Mouse (Mus musculus): ENCODE measurements around the gene Atf4.

Gene Atf4

GRCm38 (mm10) chr15:80249672-80250071, 5.3 kb upstream of the Atf4 start:
- no peak for DNase-seq (ENCODE audit: low spot score in 2 of 2)

GRCm38 (mm10) chr15:80250586-80250985, 4.4 kb upstream of the Atf4 start:
- no peak for DNase-seq (ENCODE audit: low spot score in 2 of 2)

GRCm38 (mm10) chr15:80253530-80253929, 1.5 kb upstream of the Atf4 start:
- DNase-seq (ENCODE audit: low spot score in 2 of 2), result no peak

GRCm38 (mm10) chr15:80254207-80254606, 777 bp upstream of the Atf4 start:
- peak in 1 of 2 experiments; percentile 31 for DNase-seq (ENCODE audit: low spot score in 2 of 2)

- peak in 1 of 2 experiments; percentile 66 for DNase-seq (ENCODE audit: low spot score in 2 of 2)
Observed at GRCm38 (mm10) chr15:80255646-80256121, 700 bp downstream of the Atf4 start.

GRCm38 (mm10) chr15:80256242-80256641, 1.3 kb downstream of the Atf4 start:
- peak in 1 of 2 experiments; percentile 28 for DNase-seq (ENCODE audit: low spot score in 2 of 2)

GRCm38 (mm10) chr15:80256656-80257601, 1.9 kb downstream of the Atf4 start:
- DNase-seq (ENCODE audit: low spot score in 2 of 2), result no peak

- DNase-seq (ENCODE audit: low spot score in 2 of 2), result no peak
Observed at GRCm38 (mm10) chr15:80257602-80258239, 2.7 kb downstream of the Atf4 start.

GRCm38 (mm10) chr15:80258240-80259170, 3.5 kb downstream of the Atf4 start:
- DNase-seq (ENCODE audit: low spot score in 2 of 2), result no peak

- no peak for DNase-seq (ENCODE audit: low spot score in 2 of 2)
Observed at GRCm38 (mm10) chr15:80259406-80260045, 4.5 kb downstream of the Atf4 start.

GRCm38 (mm10) chr15:80260677-80261076, 5.7 kb downstream of the Atf4 start:
- peak in 1 of 2 experiments; percentile 87 for DNase-seq (ENCODE audit: low spot score in 2 of 2)

- DNase-seq (ENCODE audit: low spot score in 2 of 2), result no peak
Observed at GRCm38 (mm10) chr15:80261100-80261499, 6.1 kb downstream of the Atf4 start.

GRCm38 (mm10) chr15:80263610-80264575, 8.9 kb downstream of the Atf4 start, which contains the start of gene Rps19bp1:
Rps19bp1 (minus strand) TSS chr15:80264315.
- DNase-seq (ENCODE audit: low spot score in 2 of 2), result peak in 1 of 2 experiments; percentile 91

- peak in 1 of 2 experiments; percentile 90 for DNase-seq (ENCODE audit: low spot score in 2 of 2)
Observed at GRCm38 (mm10) chr15:80266281-80266680, 11.3 kb downstream of the Atf4 start.

GRCm38 (mm10) chr15:80271858-80272396, 16.9 kb downstream of the Atf4 start:
- DNase-seq (ENCODE audit: low spot score in 2 of 2), result no peak

GRCm38 (mm10) chr15:80277107-80277506, 22.1 kb downstream of the Atf4 start:
- DNase-seq (ENCODE audit: low spot score in 2 of 2), result no peak

GRCm38 (mm10) chr15:80277625-80278024, 22.6 kb downstream of the Atf4 start:
- no peak for DNase-seq (ENCODE audit: low spot score in 2 of 2)

GRCm38 (mm10) chr15:80278121-80278759, 23.3 kb downstream of the Atf4 start:
- peak; percentile 84 to 87 for DNase-seq (ENCODE audit: low spot score in 2 of 2)

- no peak for DNase-seq (ENCODE audit: low spot score in 2 of 2)
Observed at GRCm38 (mm10) chr15:80279053-80279452, 24.1 kb downstream of the Atf4 start.
